Mouse (Mus musculus) gastrocnemius, postnatal 14 days (tissue): ENCODE measurements around the gene Cramp1l. TPM values are rescaled to one million over a fixed set of nuclear protein-coding genes. Genes with fewer than 3 reads are reported as not detected.
"Not testable (repeated sequence)": the region's sequence is repeated elsewhere in the genome, so short reads cannot be mapped to it uniquely, and the experiment has no call there.

ENCODE experiments used
- DNase-seq: peaks from one replicate; pipeline ENCODE4 v3.0.0; 2021; ENCODE audit warnings: mixed read lengths
- intact Hi-C: fragments of 180-260 bp; cut with DNase I; formaldehyde crosslinking; loops from one replicate; pipeline ENCODE4 v1.15.1; 2025; ENCODE audit warnings: low total_unique reads
- total RNA-seq, 2 experiments: library from RNA; stranded (reverse); gene quantifications; 2 replicates each; pipeline ENCODE4 v1.2.3; 2021

The Cramp1l gene
- total RNA-seq, 2 experiments from 2014 or later = 7.1 to 7.3 TPM

- intact Hi-C loops = loop anchor here (5.0 kb wide), 1 partner anchor 41 kb away; no protein-coding TSS in a partner anchor
- DNase-seq = no peak
Measured at GRCm38 (mm10) chr17:24960852-24961715, 54.5 kb downstream of the Cramp1l start.

GRCm38 (mm10) chr17:24960135-24960851 lies 55.3 kb downstream of the Cramp1l start, which contains the start of gene Jpt2:
Gene Jpt2 (minus strand): TSS chr17:24960689.
- intact Hi-C loops = loop anchor here (5.0 kb wide), 1 partner anchor 42 kb away; no protein-coding TSS in a partner anchor
- DNase-seq = peak; percentile 98

- intact Hi-C loops = no loop called here
- DNase-seq = no peak
Measured at GRCm38 (mm10) chr17:24959371-24959770, 56.2 kb downstream of the Cramp1l start.

- DNase-seq = no peak
- intact Hi-C loops = no loop called here
Measured at GRCm38 (mm10) chr17:24953291-24953690, 62.3 kb downstream of the Cramp1l start.

GRCm38 (mm10) chr17:24950671-24951070 lies 64.9 kb downstream of the Cramp1l start:
- intact Hi-C loops = no loop called here
- no peak for DNase-seq

GRCm38 (mm10) chr17:24948204-24948603 lies 67.4 kb downstream of the Cramp1l start:
- DNase-seq = no peak
- intact Hi-C loops = no loop called here

GRCm38 (mm10) chr17:24943589-24943988 lies 72.0 kb downstream of the Cramp1l start:
- intact Hi-C loops, DNase-seq: not testable (repeated sequence)

- DNase-seq = no peak
- intact Hi-C loops = no loop called here
Measured at GRCm38 (mm10) chr17:24943036-24943435, 72.6 kb downstream of the Cramp1l start.

GRCm38 (mm10) chr17:24942453-24942852 lies 73.1 kb downstream of the Cramp1l start:
- peak; percentile 29 for DNase-seq
- intact Hi-C loops = not testable (repeated sequence)

GRCm38 (mm10) chr17:24937266-24937665 lies 78.3 kb downstream of the Cramp1l start:
- DNase-seq = no peak
- intact Hi-C loops = no loop called here

- DNase-seq = peak; percentile 96
- intact Hi-C loops = no loop called here
Measured at GRCm38 (mm10) chr17:24936259-24937237, 79.0 kb downstream of the Cramp1l start, which contains the start of gene Mapk8ip3. Gene Mapk8ip3 (minus strand): TSS chr17:24936977.

- no peak for DNase-seq
- intact Hi-C loops = no loop called here
Measured at GRCm38 (mm10) chr17:24935666-24936065, 79.9 kb downstream of the Cramp1l start.

GRCm38 (mm10) chr17:24934926-24935325 lies 80.7 kb downstream of the Cramp1l start:
- DNase-seq = no peak
- intact Hi-C loops = no loop called here

- DNase-seq = no peak
- intact Hi-C loops = no loop called here
Measured at GRCm38 (mm10) chr17:24933163-24933562, 82.4 kb downstream of the Cramp1l start.

- DNase-seq = no peak
- intact Hi-C loops = no loop called here
Measured at GRCm38 (mm10) chr17:24932431-24932830, 83.2 kb downstream of the Cramp1l start.

GRCm38 (mm10) chr17:24929506-24929905 lies 86.1 kb downstream of the Cramp1l start:
- intact Hi-C loops = no loop called here
- no peak for DNase-seq

- intact Hi-C loops = no loop called here
- no peak for DNase-seq
Measured at GRCm38 (mm10) chr17:24923246-24923645, 92.3 kb downstream of the Cramp1l start.

- DNase-seq = no peak
- intact Hi-C loops = no loop called here
Measured at GRCm38 (mm10) chr17:24913984-24914383, 101.6 kb downstream of the Cramp1l start.
